Mouse (Mus musculus) forelimb bud, embryonic 11.5 days (tissue): ENCODE results near the gene Pi4k2a.

Source experiments
- DNase-seq: peaks from one replicate; pipeline ENCODE4 v3.0.0-alpha.2; 2012; ENCODE audit warnings: low read depth, low spot score

The Pi4k2a gene

GRCm38 (mm10) chr19:42089748-42090595 lies at the start of gene Pi4k2a:
TSS of gene Pi4k2a (plus strand) at chr19:42090470.
- peak; percentile 100 for DNase-seq

- no peak for DNase-seq
Measured at GRCm38 (mm10) chr19:42043988-42044387, 46.3 kb upstream of the Pi4k2a start.

- peak; percentile 79 for DNase-seq
Measured at GRCm38 (mm10) chr19:42045269-42046102, 44.8 kb upstream of the Pi4k2a start, which contains the start of gene Hoga1. TSS of gene Hoga1 (plus strand) at chr19:42045610.

- no peak for DNase-seq
Measured at GRCm38 (mm10) chr19:42050251-42050650, 40.0 kb upstream of the Pi4k2a start.

GRCm38 (mm10) chr19:42051351-42051750 lies 38.9 kb upstream of the Pi4k2a start:
- DNase-seq: no peak

- no peak for DNase-seq
Measured at GRCm38 (mm10) chr19:42051948-42052347, 38.3 kb upstream of the Pi4k2a start, which contains the start of gene 4933411K16Rik. TSS of gene 4933411K16Rik (plus strand) at chr19:42052248.

GRCm38 (mm10) chr19:42054255-42054654 lies 36.0 kb upstream of the Pi4k2a start:
- DNase-seq: no peak

GRCm38 (mm10) chr19:42055881-42056280 lies 34.4 kb upstream of the Pi4k2a start:
- DNase-seq: no peak

GRCm38 (mm10) chr19:42056719-42057409 lies 33.4 kb upstream of the Pi4k2a start:
- DNase-seq: no peak

GRCm38 (mm10) chr19:42058426-42058825 lies 31.8 kb upstream of the Pi4k2a start:
- no peak for DNase-seq

GRCm38 (mm10) chr19:42061443-42061842 lies 28.8 kb upstream of the Pi4k2a start:
- DNase-seq: no peak

- DNase-seq: no peak
Measured at GRCm38 (mm10) chr19:42068441-42069240, 21.6 kb upstream of the Pi4k2a start.

- no peak for DNase-seq
Measured at GRCm38 (mm10) chr19:42069241-42069525, 21.1 kb upstream of the Pi4k2a start.

- DNase-seq: no peak
Measured at GRCm38 (mm10) chr19:42071221-42071620, 19.0 kb upstream of the Pi4k2a start.

GRCm38 (mm10) chr19:42071886-42072608 lies 18.2 kb upstream of the Pi4k2a start:
- no peak for DNase-seq

GRCm38 (mm10) chr19:42072802-42073201 lies 17.5 kb upstream of the Pi4k2a start:
- no peak for DNase-seq

GRCm38 (mm10) chr19:42075051-42075450 lies 15.2 kb upstream of the Pi4k2a start:
- DNase-seq: no peak

- DNase-seq: no peak
Measured at GRCm38 (mm10) chr19:42075992-42076391, 14.3 kb upstream of the Pi4k2a start.

- DNase-seq: no peak
Measured at GRCm38 (mm10) chr19:42078566-42078965, 11.7 kb upstream of the Pi4k2a start.

GRCm38 (mm10) chr19:42079006-42079405 lies 11.3 kb upstream of the Pi4k2a start:
- DNase-seq: no peak
